Mouse (Mus musculus): ENCODE data around the gene Olfr106-ps.

The Olfr106-ps gene

DNA sequence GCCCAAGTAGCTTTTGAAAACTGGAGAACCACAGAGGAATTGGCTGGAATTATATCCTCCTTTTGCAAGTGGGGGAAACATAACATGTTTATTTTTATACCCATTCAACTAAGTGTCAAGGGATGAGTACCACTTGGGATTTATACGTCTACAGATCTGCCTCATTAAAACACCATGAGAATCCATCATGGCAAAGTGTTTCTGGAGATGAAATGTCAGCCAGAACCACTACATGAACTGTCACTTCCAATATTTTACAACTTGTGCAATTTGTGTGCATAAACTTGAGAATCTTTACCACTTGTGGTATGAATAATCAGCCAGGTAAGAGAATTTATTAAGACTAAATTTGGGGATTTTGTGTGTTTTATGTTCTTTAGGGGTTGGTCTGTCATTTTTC is at the start of gene Olfr106-ps:
Gene Olfr106-ps (plus strand): TSS at position 301 of the 400 bp plus-strand sequence.
- DNase-seq, result no peak

DNA sequence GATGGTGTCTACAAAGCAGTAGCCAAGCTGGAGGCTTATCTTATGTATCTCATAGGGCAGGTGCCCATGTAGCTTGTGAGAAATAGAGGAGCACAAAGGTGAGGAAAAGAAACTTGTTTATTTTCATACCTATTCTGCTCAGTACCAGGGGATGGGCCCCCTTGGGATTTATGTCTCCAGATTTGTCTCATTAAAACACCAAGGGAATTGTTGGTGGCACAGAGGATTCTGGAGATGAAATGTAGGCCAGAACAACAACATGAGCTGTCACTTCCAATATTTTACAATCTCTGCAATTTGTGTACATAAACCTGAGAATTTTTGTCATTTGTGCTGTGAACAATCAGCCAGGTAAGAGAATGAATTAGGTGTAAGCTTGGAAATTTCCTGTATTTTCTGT is 30.9 kb upstream of the Olfr106-ps start, which contains the start of gene Olfr104-ps:
Gene Olfr104-ps (plus strand): TSS at position 301 of the 400 bp plus-strand sequence.
- no peak for DNase-seq

DNA sequence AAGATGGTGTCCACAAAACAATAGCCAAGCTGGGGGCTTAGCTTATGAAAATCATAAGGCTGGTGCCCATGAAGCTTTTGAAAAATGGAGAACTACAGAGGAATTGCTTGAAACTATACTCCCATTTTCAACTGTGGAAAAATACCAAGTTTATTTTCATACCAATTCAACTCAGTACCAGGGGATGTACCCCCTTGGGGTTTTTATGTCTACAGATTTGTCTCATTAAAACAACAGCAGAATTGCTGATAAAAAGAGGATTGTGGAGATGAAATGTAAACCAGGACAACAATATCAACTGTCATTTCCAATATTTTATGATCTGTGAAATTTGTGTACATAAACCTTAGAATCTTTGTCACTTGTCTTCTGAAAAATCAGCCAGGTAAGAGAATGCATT is 11.5 kb upstream of the Olfr106-ps start, which contains the start of gene Olfr105-ps:
Gene Olfr105-ps (plus strand): TSS at position 301 of the 400 bp plus-strand sequence.
- DNase-seq, result no peak

DNA sequence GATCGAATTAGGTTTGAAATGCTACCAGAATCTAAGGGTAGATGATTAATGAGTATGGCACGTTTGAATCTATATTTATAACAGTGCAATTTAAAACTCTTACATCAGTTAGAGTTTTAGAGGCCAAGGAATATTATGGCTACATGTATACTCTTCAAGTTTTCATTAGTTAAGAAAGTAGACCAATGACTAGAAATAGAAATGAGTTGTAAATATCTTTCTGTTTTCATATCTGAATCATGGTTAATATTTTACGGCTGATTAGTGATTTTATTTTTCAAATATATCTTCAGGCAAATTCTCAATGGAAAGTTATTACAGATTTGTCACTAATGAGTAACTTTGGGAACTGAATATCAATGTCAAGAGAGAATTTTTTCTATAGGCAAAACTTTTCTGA is 8.7 kb downstream of the Olfr106-ps start, which contains the start of gene Olfr107:
Gene Olfr107 (plus strand): TSS at position 301 of the 400 bp plus-strand sequence.
- no peak for DNase-seq

DNA sequence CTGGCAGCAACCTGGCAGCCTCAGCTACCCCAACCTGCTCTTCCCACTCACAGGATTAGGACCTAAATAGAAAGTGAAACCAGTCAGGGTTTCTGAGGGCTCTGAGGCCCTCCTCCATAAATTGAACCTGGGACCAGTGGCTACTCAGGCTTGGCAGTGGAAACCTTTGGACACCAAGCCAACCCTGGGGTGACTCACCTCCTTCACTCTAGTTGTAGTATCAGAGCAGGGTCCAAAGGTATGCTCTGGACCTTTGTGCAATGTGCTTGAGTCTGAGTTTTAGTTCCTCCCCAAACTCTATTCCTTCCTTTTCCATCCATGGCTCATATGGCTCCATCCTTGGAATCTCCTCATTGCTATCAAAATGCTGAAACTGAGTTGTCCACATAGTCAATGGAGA is 23.2 kb downstream of the Olfr106-ps start:
- DNase-seq, result no peak

DNA sequence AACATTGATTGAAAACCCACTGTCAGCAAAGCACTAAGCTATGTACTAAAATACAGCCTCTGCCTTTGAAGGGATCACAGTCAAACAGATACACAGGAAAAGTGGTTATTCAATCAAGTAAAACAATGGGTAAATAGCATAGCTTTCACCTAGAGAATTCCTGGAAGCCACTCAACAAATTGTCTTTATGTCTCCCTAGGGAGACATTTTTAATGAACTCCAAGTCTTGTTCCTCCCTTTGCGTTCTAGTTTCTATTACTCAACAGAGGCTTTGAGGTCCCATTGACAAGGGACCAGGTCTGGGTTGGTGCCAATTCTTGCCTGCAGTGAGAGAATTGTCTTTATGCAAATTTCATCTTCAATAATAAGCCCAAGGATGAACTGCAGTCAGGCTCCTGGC is 55.0 kb downstream of the Olfr106-ps start, which contains the start of gene Olfr108:
Gene Olfr108 (plus strand): TSS at position 301 of the 400 bp plus-strand sequence.
- DNase-seq, result no peak
